Mouse (Mus musculus): Measurements from ENCODE around the gene Gm17359.

GRCm38 (mm10) chr3:79400552-79400951, 64.1 kb downstream of the Gm17359 start:
- TF ChIP-seq CTCF (IDR thresholded peaks at IDR 0.05; ENCODE audit: low read depth, low read length) (no peak), GATA1 (IDR thresholded peaks at IDR 0.05; ENCODE audit: borderline replicate concordance, low read length) (no peak), GATA2 (IDR thresholded peaks at IDR 0.05; ENCODE audit: borderline replicate concordance, low read depth, low read length) (no peak), TAL1 (conservative IDR thresholded peaks at IDR 0.05; ENCODE audit: low read depth, low read length) (no peak)
